Mouse (Mus musculus): ENCODE measurements around the gene Spen.
"Not testable (repeated sequence)": the region's sequence is repeated elsewhere in the genome, so short reads cannot be mapped to it uniquely, and the experiment has no call there.

The Spen gene

DNA sequence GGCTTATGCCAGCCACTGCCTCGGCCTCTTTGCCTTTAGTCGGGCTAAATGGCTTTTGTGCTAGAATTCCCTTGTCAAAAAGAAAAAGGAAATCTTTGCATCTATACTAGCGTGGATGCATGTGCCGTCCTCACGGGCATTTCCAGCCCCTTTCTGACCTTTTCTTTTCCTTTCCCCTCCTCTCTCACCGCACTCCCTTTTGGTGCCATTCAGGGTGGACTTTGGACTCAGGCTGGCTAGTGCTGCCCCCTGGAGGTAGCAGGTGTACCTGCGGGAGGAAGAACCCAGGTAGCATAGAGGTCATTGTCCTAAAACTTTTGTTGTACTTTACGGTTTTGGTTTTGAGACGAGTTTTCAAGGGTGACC, 21.5 kb upstream of the Spen start:
- peak; percentile 74 to 83 for DNase-seq (ENCODE audit: low spot score in 2 of 2)

DNA sequence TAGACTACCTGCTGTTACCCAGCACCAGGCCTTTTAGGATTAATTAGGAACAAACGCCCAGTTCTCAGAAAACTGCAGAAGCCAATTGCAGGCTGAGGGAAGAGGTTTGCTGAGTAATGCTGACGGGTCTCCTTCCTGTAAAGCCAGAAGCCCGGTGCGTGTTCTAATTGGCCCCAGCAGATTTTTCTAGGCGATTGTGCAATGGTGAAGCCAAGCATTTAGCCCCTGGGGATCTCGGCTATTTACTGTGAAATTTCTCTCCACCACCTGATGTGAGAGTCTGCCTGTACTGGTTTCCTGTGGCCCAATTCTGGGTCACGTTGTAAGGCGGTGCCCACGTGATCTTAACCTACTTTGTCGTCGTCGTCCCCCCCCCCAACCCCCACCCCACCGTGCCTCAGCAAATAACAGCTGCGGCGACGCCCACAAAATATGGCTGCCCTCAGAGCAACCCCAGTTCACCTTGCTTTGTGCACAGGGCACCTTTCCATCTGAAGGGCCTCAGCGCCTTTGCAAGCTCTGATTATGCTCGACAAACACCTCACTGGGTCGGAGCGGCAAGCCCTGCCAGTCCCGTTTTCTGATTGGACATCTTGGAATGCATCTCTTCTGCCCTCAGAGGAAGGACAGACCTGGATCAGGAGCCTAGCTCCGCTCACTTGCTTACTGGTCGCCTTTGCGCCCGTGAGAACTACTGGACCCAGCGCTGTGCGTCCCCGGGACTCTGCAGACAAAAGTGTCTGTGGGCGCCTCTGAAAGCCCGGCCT, 20.9 kb upstream of the Spen start:
- DNase-seq (ENCODE audit: low spot score in 2 of 2), result peak; percentile 91 to 93

DNA sequence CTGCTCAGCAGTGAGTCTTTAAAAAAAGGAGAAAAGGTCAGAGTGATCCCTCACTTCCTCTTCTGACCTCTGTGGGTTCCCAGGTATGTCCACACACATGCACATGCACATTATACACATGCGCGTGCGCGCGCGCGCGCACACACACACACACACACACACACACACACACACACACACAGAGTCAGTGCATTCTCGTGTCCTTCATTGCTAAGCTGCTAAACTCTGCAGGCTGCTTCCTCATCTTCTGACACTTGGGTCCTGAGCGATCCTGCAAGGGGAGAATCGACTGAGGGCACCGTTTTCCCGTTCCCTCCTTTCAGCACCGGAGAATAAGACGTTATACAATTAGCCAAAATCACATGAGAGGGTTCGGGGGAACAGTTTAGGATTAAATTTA, 20.3 kb upstream of the Spen start:
- DNase-seq (ENCODE audit: low spot score in 2 of 2), result peak in 1 of 2 experiments; percentile 34

DNA sequence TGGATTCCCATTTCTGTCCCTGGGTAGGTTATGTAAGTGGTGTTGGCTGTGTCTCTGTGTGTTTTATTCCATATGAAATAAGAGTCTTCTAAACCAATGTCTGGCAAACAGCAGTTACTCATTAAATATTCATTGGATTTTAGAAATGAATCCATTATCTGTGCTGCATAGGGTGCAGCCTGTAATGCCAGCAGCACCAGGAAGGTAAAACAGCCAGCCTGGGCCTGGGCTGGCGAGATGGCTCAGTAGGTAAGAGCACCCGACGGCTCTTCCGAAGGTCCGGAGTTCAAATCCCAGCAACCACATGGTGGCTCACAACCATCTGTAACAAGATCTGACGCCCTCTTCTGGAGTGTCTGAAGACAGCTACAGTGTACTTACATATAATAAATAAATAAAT, 17.8 kb upstream of the Spen start:
- DNase-seq (ENCODE audit: low spot score in 2 of 2), result not testable (repeated sequence)

DNA sequence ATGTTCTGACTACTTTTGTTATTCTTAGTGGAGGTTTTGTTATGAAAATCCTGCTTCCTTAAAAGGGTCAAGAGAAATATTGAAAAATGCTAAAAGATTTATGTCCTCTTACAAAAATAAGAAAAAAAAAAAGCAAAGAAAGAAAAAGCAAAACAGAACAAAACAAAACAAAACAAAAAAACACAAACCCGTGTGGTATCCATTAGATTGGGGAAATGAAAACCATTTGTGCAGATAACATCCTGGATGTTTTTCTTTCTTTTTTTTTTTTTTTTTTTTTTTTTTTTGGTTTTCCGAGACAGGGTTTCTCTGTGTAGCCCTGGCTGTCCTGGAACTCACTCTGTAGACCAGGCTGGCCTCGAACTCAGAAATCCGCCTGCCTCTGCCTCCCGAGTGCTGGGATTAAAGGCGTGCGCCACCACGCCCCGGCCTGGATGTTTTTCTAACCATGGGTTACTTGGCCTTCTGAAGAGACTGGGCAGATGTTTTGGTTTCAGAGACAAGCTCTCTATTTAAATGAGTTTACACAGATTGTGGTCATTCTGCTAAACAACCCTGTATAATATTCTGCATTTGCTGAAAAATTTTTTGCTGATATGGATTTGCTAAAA, 16.0 kb upstream of the Spen start:
- DNase-seq (ENCODE audit: low spot score in 2 of 2), result not testable (repeated sequence)

DNA sequence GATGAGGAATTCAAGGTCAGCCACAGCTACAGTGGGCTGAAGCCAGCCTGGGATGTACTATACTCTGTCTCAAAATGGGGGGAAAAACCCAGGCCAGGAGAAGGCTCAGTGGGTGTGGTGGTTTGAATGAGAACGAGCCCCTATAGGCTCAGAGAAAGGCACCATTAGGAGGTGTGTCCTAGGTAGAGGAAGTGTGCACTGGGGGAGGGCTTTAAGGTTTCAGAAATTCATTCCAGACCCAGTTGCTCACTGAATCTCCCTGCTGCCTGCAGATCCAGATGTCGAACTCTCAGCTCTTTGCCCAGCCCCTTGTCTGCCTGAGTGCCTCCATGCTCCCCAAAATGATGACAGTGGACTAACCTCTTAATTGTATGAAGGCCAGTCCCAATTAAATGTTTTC, 14.1 kb upstream of the Spen start:
- DNase-seq (ENCODE audit: low spot score in 2 of 2), result no peak

DNA sequence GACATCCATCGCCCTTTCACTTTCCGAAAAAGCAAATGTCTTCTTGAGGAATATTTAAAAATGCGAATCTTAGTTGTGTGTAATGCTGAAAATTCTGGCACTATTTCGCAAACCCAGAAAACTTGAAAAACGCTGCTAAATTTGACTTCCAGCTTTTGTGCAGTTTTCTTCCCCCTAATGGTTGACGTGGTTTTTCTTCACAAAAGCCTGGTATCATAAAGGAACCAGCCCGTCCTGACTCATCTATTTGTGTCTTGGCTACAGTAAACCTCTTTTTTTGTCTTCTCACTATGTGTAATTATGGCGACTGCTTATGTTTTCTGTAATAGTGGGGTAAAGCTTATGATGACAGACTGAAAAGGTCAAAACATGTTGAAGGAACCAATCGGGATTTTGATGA, 8.9 kb upstream of the Spen start:
- peak in 1 of 2 experiments; percentile 28 for DNase-seq (ENCODE audit: low spot score in 2 of 2)

DNA sequence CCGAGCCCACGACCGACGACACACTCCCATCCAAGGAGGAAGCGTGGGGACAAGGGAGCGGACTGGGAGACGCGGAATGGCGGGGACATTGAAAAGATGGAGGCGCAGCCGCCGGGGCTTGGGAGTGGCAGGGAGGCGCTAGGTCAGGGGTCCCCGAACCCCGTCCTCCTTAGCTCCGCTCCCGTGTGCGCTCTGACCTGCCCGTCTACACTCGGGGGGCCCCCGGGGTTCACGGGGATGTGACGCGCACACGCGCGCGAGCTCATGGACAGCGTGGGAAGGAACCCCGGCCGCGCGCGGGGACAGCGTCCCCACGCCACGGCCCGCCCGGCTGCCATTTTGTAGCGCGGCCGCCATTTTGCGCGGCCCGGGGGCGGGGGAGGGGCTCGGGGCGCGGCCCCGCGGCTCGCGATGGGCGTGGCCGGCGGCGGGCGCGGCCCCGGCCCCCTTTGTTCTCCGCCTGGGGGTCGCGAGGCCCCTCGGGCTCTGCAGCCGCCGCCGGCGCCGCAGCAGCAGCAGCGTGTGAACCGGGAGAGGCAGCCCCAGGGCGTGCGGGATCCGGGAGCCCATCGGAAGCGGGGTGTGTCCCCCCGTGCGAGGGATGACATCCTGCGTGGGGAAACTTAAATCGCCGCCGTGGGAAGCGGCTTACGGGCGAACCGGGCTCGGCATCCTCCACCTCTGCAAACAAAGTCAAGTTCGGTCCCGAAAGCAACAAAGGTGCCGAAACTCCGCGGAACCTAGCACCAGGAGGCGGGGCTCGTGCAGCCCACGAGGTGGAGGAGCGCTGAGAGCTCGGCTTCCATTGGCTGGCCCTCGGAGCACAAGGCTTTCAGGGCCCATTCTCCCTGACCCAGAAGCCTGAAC, 8.2 kb upstream of the Spen start:
- peak; percentile 86 for DNase-seq (ENCODE audit: low spot score in 2 of 2)

DNA sequence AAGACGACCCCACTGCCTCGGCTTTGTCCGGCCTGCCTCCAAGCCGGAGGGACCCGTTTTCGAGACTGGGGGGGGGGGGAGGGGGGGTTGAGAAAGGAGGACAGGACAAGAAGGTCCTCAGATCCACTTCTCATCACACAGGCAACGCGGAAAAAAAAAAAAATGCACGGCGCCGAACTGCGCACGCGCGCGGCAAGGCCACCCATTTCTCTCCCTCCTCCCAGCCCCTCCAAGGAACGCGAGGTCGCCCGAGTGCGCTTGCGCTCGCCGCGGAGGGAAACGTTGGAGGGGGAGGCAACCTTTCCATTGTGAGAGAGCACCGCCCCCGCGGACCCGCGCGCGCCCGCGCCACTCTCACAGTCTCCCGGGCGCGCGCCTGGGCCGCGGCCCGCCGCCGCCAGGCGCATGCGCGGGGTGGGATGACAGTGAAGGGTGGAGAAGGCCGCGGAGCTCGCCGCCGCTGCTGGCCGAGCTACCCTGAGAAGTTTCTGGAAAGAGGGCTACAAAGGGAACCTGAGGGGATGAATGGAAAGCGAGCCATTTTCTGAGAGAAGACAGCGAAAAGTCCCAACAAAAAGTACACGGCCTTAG, 7.4 kb upstream of the Spen start:
- peak; percentile 99 for DNase-seq (ENCODE audit: low spot score in 2 of 2)

DNA sequence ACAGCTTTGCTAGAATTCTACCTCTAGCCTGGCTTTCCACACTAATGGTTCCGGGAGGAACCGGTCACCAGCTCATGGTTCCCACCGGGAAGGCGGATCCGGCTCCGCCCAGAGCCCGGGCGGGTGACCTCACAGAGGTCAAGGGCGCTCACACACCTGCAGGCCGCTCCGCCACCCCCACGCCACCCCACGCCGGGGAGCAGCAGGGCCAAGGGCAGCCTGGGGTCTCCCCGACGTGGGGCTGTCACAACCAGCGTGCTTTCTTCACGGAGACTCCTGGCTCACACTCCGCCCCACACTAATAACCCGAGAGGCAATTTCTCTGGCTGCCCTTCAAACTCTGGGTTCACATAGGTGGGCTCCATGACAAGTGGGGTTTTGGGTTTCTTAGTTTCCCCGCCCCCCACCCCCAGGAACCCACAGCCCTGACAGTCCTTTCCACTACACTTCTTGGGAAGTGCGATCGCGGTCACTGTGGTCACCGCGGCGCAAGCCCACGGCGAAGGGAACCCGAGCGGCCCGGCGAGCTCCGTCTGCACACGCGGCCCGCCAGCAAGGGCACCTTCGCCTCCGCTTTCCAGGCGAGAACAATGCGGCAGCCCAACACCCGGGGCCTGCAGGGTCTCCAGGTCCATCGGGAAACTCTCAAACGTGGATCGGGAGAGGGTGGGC, 6.8 kb upstream of the Spen start:
- peak; percentile 80 to 83 for DNase-seq (ENCODE audit: low spot score in 2 of 2)

DNA sequence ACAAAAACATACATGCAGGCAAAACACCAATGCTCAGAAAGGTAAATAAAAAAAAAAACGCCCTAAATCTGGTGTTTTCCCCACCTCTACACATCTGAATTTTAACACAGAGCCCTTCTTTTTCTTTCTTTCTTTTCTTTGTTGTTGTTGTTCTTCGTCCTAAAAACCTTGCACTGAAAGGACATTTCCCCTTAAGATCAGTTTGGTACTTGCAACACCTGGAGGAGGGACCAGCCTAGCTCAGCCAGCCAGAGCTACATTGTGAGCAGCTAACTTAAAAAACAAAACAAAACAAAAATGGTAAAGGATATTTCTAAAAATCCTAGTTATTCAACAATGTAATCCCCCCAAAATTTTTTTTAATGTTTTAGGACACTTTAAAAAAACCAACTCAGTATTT, 6.1 kb upstream of the Spen start:
- no peak for DNase-seq (ENCODE audit: low spot score in 2 of 2)

DNA sequence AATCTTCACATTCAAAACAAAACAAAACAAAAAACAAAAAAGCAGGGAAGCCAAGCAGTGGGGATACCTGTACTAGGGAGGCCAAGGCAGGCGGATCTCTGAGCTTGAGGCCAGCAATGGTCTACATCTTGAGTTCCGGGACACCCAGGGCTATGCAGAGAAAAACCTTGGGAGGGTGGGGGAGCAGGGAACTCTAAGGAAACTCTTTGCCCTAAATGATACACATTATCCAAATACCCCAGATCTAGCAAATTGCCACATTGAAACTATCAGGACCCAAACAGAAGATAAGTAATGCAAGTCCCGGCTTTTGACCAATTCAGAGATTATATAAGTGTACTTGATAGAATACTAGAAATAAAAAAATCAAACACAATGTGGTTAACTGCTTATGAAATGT, 5.2 kb upstream of the Spen start:
- no peak for DNase-seq (ENCODE audit: low spot score in 2 of 2)

DNA sequence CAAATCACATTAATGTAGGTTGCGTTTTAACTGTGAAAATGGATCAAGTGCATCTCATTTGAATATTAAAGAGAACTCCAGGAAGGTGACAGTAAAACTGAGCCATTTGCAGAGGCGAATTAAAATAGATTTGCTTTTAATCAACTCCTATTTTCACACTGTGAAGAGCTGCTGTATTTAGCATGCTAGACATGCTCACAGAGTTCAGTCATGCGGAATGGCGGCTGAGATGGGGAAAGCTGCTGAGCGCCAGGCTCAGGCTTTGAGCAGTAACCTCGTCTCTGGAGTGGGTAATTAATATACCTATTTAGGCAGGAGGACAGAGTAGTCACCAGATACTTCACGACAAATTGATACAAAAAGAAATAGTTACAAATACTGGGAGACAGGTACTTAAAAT, 3.5 kb upstream of the Spen start:
- DNase-seq (ENCODE audit: low spot score in 2 of 2), result no peak

DNA sequence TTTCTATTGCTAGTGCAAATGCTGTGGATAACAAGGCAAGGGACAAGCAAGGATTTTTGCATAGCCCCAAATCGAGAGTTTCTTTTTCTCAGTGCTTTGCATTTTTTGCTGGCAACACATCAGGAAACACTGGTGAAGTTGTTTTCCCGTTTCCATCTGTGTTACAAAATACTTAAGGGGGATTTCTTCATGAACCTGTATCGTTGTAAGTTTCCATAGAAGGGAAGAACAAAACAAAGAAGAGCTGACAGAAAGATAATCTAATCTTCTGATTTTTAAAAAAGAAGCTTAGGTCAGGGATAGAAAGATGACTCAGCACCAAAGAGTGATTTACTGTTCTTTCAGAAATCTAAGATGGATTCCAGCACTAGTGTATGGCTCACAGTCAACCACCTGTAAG, 2.4 kb upstream of the Spen start:
- no peak for DNase-seq (ENCODE audit: low spot score in 2 of 2)

DNA sequence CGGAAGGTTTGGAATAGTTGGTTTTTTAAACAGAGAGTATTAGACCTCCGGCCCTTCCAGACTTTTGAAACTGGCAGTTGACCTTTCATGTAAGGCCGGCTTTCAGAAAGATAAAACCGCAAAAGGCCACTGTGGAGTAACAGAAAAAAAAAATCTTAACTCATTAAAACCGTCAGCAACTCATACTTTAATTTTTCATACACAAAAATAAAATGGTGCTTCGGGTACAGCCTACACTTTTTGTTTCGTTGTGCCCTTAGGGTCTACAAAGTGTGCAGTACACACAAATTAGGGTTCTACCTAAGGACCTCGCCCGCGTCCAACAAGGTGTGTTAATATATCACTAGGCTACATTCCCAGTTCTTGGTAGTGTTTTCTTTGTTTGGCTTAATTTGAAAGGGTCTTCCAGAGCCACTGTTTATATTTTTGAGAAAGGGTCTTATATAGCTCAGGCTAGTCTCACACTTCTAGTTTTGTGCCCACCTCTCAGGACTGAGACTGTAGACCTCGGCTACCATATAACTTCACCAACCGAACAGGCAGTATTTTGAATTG, 893 bp upstream of the Spen start:
- no peak for DNase-seq (ENCODE audit: low spot score in 2 of 2)

DNA sequence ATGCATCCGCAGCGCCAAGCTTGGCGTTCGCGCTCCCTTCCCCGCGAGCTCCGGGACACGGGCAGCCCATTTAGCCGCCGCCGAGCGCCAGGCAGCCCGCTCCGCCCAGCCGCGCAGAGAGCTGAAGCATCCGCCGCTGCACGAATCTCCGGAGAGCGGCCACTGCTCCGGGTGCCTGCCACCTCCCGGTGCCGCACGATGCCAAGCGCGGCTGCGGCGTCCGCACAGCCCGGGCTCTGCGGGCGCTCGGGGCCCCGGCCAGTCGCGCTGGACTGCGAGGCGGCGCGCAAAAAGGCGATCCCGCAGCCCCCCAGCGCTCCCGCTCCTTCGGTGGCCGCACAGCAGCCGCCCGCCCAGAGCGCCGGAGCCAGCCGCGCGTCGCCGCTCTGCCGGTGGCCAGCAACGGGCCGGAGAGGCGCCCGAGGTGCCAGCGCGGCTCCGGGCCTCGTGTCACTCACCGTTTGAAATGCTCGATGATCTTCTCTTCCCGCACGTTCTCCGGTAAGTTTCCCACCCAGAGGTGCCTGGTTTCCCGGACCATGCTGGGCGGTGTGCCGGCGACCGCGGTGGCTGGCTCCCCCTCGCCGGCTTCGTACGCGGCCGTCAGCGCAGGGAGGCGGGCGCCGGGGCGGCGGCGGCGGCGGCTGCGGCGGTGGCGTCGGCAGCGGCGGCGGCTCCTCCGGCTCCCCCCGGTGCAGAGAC, 540 bp downstream of the Spen start:
- DNase-seq (ENCODE audit: low spot score in 2 of 2), result peak; percentile 23 to 34

DNA sequence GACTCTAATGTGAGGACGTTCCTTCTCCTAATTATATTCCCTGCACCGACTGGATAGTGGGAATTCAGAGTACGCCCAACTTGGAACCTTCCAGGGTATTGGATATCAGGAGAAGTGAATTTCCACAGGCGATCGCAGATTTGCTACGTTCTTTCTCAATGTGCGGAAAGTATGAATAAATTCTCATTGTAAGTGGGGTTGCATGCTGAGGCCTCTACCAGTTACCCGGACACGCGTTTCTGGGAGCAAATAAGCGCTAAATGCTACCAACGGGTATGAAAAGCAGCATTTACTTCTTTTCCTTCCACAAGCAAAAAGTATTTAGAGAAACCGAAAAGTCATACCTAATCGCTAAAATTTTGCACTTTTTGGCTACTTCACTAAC, 1.2 kb downstream of the Spen start:
- peak in 1 of 2 experiments; percentile 24 for DNase-seq (ENCODE audit: low spot score in 2 of 2)

DNA sequence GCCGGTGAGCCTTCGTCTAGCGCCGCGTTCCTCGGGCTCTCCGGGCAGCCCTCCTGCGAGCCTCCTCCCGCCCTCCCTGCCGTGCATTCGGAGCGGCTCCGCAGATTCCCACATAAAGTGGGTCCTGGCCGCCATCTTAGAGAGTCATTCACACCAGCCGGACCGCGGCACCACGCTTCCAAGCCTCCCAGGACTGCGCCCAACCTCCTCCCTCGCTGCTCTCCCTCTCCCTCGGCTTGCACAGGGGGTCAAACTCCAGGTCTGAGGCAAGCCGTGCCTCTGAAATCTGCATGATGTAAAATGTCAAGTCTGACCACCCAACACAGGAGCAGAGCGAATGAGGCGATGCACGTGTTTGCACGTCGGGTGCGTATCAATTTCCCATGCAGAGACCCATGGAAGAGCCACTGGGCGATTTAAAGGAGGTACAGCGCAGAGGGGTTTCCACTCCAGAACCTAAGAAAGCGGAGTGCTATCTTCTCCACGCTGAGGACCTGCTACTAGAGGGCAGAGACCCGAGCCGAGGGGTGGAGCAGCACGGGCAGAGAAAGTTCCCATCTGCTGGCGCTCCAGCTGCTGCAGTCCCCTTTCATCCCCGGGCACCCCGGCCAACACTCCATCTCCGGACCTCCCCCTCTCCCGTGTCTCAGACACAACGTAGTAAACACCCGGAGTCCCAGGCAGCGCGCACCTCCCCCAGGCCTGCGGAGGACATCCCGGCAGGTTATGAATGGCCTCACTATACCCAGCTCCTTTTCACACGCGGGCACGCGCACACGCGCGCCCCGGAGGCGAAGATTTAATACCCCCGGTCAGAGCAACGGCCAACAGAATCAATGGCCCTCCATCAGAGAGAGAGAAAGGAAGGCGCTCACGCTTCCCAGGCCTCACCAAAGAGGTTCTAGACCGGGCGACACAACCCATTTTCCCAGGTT, 1.8 kb downstream of the Spen start:
- peak; percentile 56 to 57 for DNase-seq (ENCODE audit: low spot score in 2 of 2)

DNA sequence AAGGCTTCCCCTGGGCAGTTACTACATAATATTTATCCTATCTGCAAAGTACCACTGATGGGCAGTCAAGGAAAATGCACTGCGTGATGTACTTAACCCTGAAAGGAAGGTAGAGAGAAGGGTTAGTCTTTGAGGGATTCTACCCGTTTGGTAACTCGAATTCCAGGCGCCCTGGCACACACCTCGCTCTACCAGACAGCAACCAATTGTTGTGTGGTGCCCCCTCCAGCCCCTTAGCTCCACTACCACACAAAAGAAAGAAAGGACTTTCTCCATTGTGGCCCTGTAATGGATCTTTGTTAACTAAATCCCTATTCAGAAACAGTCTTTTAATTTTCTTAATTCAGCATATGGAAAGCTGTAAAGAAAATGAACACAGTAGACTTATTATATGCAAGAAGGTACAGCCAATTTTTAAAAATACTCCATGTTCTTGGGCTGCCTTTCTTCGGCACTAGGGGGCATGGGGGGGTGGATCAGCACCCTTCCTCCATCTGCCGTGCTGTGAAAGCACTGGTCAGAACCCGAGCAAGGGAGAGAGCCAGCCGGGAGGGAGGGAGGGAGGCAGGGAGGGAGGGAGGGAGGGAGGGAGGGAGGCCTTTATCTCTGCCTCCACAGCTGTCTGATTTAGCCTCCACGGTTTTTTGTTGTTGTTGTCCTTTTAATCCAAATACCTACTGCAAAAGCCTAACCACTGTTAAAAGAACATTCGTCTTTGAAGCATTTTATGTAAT, 3.3 kb downstream of the Spen start:
- peak; percentile 46 to 52 for DNase-seq (ENCODE audit: low spot score in 2 of 2)

All from heart, adult 9 months (tissue).